Mouse (Mus musculus) spleen, adult 2 months (tissue): ENCODE data around the gene Mamdc2.

Experiments
- CTCF ChIP-seq: fragments of 200-500 bp; IDR thresholded peaks from 2 replicates; pipeline ENCODE4 v1.5.1; 2011; ENCODE audit warnings: mild to moderate bottlenecking, inconsistent platforms; ENCODE audit not compliant: insufficient read depth, insufficient read length, insufficient replicate concordance; ENCODE audit errors: extremely low read depth
- POLR2A ChIP-seq: fragments of 200-500 bp; IDR thresholded peaks from 2 replicates; pipeline ENCODE4 v1.6.1; 2011; ENCODE audit warnings: low read depth, low read length, inconsistent platforms

DNA sequence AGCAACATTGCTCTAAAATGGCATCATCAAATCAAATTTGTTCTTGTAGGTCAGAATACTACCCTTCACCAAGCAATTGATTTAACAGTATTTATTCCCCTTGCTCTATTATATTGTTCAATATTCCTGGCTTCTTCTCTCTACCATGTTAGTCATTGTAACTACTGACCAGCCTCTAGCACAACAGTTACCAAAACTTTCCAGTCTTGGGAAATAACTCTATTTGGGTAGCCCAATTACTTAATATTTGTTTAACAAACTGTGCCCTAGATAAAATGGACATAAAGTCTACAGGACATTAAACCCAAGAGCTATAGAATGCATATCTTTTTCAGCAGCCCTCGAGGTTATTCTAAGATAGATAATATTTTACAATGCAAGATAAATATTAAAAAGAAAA, 159.0 kb downstream of the Mamdc2 start:
- TF ChIP-seq CTCF, result no peak
- TF ChIP-seq POLR2A, result no peak
